Comparison of ENCODE assay signal across 12 mouse cellular contexts in the genomic region with DNA sequence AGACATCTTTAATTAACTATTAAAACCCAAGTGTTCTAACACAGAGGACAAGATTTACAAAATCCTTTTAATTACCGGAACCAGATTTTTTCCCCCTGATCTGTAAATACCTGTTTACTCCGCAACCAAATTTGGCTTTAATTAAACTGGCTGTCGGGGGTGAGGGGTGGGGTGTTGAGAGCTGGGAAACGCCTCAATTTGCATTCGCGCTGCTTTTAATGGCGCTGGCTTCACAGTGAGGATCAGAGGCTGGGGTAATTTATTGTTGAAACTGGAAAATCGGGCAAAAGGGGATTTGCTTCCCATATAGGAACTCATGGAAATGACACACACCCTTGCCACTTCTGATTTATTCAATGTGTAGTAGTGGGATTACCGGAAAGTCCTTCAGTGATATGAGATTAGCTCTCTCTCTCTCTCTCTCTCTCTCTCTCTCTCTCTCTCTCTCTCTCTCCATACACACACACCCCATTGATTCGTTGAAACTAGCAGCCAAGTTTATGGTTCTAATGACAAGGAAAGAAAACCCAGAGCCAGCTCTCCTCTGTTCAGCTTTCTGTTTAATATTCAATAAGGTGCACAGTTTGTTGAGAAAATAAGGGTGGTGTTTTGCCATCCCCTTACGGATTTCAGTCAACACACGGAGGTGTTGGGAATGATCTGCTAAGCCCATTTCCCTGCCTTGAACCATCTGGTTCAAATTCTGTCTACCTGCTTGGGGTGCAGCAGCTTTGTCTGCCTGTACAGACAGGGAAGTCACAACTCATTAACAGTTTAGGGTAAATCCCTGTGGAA. TPM values are rescaled to one million over a fixed set of nuclear protein-coding genes. Genes with fewer than 3 reads are reported as not detected.
DNase-seq lines count a peak whose midpoint lies in the region; ATAC-seq and TF ChIP-seq lines count a peak whose summit lies in the region.
"Had no signal": no experiment of that assay in that cellular context is flagged by ENCODE, and none has a peak within 500 bp of the region (broad histone marks: within the 10 kb centered on the region; RNA-seq: fewer than 3 reads in every experiment).

No protein-coding gene starts in this region.

- peak overlapping the region; percentile 35; the same call in 1 of the 2 replicates for H3K4me2 ChIP-seq in forebrain, embryonic 11.5 days (ENCODE audit: low read depth, low read length, severe bottlenecking)
- peak overlapping the region; percentile 38 for H3K4me2 ChIP-seq in hindbrain, postnatal 0 days (ENCODE audit: low read depth, low read length)
- H3K4me2 ChIP-seq in neural tube, embryonic 12.5 days (replicated peaks) = peak overlapping the region; percentile 42
- H3K4me2 ChIP-seq: lung, embryonic 15.5 days had no signal

- H3K4me3 ChIP-seq in forebrain, embryonic 11.5 days (ENCODE audit: low read depth, low read length) = no peak overlapping the region
- H3K4me3 ChIP-seq in hindbrain, postnatal 0 days (ENCODE audit: low read length) = no peak overlapping the region
- H3K4me3 ChIP-seq in neural tube, embryonic 12.5 days = no peak overlapping the region
- H3K4me3 ChIP-seq: heart, embryonic 10.5 days; lung, embryonic 15.5 days had no signal

- no peak for TF ChIP-seq CTCF in hindbrain, postnatal 0 days (IDR thresholded peaks at IDR 0.05; ENCODE audit: low read depth)

- peak; percentile 72 for ATAC-seq in forebrain, embryonic 11.5 days (replicated peaks; ENCODE audit: low FRiP score)
- ATAC-seq in hindbrain, postnatal 0 days = no peak
- peak; percentile 64 for ATAC-seq in neural tube, embryonic 12.5 days (ENCODE audit: low FRiP score, low read depth)

- peak; percentile 22 for DNase-seq in embryo, embryonic 10 days (ENCODE audit: low spot score)
- peak; percentile 74 for DNase-seq in forebrain, embryonic 11.5 days (ENCODE audit: low spot score)
- peak; percentile 43 for DNase-seq in hindbrain, postnatal 0 days (ENCODE audit: low spot score)
- no peak for DNase-seq in spleen, postnatal 36 days (ENCODE audit: low spot score in 2 of 2)
- DNase-seq in adrenal gland, adult (ENCODE audit: inconsistent age in 2 of 2, low spot score in 1 of 2) = no peak
- DNase-seq in c-Kit-positive CD71-positive TER-119-positive erythroid progenitor cells, embryonic 14.5 days (ENCODE audit: low spot score) = no peak
- DNase-seq: adrenal gland, postnatal 25 days; kidney, adult 2 months; spleen, adult 18-20 months had no signal

- no peaks in the 10 kb centered on the region for H3K27me3 ChIP-seq in forebrain, embryonic 11.5 days (ENCODE audit: control insufficient read depth, insufficient read depth, low read length)
- H3K27me3 ChIP-seq in hindbrain, postnatal 0 days (ENCODE audit: insufficient read depth, low read length) = no peaks in the 10 kb centered on the region
- no peaks in the 10 kb centered on the region for H3K27me3 ChIP-seq in neural tube, embryonic 12.5 days (replicated peaks)
- H3K27me3 ChIP-seq: lung, embryonic 15.5 days had no signal

- WGBS in forebrain, embryonic 11.5 days = 6% methylated on average over 12 of the region's 12 CpGs
- WGBS in hindbrain, postnatal 0 days = 17% methylated on average over 12 of the region's 12 CpGs
- 10% methylated on average over 12 of the region's 12 CpGs for WGBS in neural tube, embryonic 12.5 days

- H3K9me3 ChIP-seq in forebrain, embryonic 11.5 days (ENCODE audit: control insufficient read depth, low read length) = no peaks in the 10 kb centered on the region
- H3K9me3 ChIP-seq in hindbrain, postnatal 0 days (ENCODE audit: low read length) = no peaks in the 10 kb centered on the region
- no peaks in the 10 kb centered on the region for H3K9me3 ChIP-seq in neural tube, embryonic 12.5 days
- H3K9me3 ChIP-seq: heart, embryonic 10.5 days; lung, embryonic 15.5 days had no signal

- H3K9ac ChIP-seq in forebrain, embryonic 11.5 days (ENCODE audit: low read length) = peak overlapping the region; percentile 27; the same call in 1 of the 2 replicates
- H3K9ac ChIP-seq in hindbrain, postnatal 0 days (replicated peaks; ENCODE audit: low read length) = no peak overlapping the region
- H3K9ac ChIP-seq in neural tube, embryonic 12.5 days = no peak overlapping the region
- H3K9ac ChIP-seq: lung, embryonic 15.5 days had no signal

- H3K36me3 ChIP-seq in forebrain, embryonic 11.5 days (ENCODE audit: control insufficient read depth, insufficient read depth, low read length) = no peaks in the 10 kb centered on the region
- no peaks in the 10 kb centered on the region for H3K36me3 ChIP-seq in hindbrain, postnatal 0 days (ENCODE audit: insufficient read depth, low read length)
- H3K36me3 ChIP-seq in neural tube, embryonic 12.5 days = no peaks in the 10 kb centered on the region
- H3K36me3 ChIP-seq: heart, embryonic 10.5 days; lung, embryonic 15.5 days had no signal

- H3K4me1 ChIP-seq in forebrain, embryonic 11.5 days (replicated peaks; ENCODE audit: control insufficient read depth, insufficient read depth, low read length) = peaks cover 16% of the 10 kb centered on the region; the same call in 1 of the 2 replicates
- 0 out of 2 replicates have a peak, but pooled peaks cover 8% of the 10 kb centered on the region for H3K4me1 ChIP-seq in hindbrain, postnatal 0 days (ENCODE audit: insufficient read depth, low read length)
- H3K4me1 ChIP-seq in neural tube, embryonic 12.5 days = peaks cover 26% of the 10 kb centered on the region

- peak overlapping the region; percentile 47; the same call in 1 of the 2 replicates for H3K27ac ChIP-seq in forebrain, embryonic 11.5 days (ENCODE audit: low read depth, low read length)
- no peak overlapping the region for H3K27ac ChIP-seq in hindbrain, postnatal 0 days
- no peak overlapping the region for H3K27ac ChIP-seq in neural tube, embryonic 12.5 days
- H3K27ac ChIP-seq: heart, embryonic 10.5 days; lung, embryonic 15.5 days had no signal

RNA-seq across cellular contexts. Expression of gene Enc1, which starts 51.7 kb away (rescaled TPM):
- polyA plus RNA-seq in forebrain, embryonic 11.5 days (2014; fragmentation: Nextera tagmentation; extraction: Ambion mirVana) = 17.9 and 20.8 TPM in 2 replicates
- 179 and 206 TPM in 2 replicates for total RNA-seq in hindbrain, postnatal 0 days (2014; rRNA removed)
- 29.3 and 33.3 TPM in 2 replicates for polyA plus RNA-seq in hindbrain, postnatal 0 days (2015; fragmentation: Nextera tagmentation; extraction: Ambion mirVana)
- polyA plus RNA-seq in neural tube, embryonic 12.5 days (2016; fragmentation: Nextera tagmentation; extraction: Ambion mirVana) = 28.8 and 35.3 TPM in 2 replicates

Comparison
In these comparisons a context has a peak if more than half of its experiments do, and no peak if none do; other contexts are left out.
1. DNase-seq: peak in embryo, embryonic 10 days (single experiment), forebrain, embryonic 11.5 days (single experiment) and hindbrain, postnatal 0 days (single experiment); none in spleen, postnatal 36 days (0 of 2), adrenal gland, adult (0 of 2) and c-Kit-positive CD71-positive TER-119-positive erythroid progenitor cells, embryonic 14.5 days (single experiment).
2. Peak in every context shown above with its lines, with median percentiles within 50 percentile points of each other: H3K4me2 ChIP-seq.